In genomic region chr17:88558168-88558842, GRCm38 (mm10) we compare ENCODE assay signal across 9 mouse cellular contexts. TPM values are rescaled to one million over a fixed set of nuclear protein-coding genes. Genes with fewer than 3 reads are reported as not detected.
DNase-seq lines count a peak whose midpoint lies in the region; ATAC-seq and TF ChIP-seq lines count a peak whose summit lies in the region.
"Had no signal": no experiment of that assay in that cellular context is flagged by ENCODE, and none has a peak within 500 bp of the region (broad histone marks: within the 10 kb centered on the region; RNA-seq: fewer than 3 reads in every experiment).

No protein-coding gene starts in this region.

- 0 out of 2 replicates have a peak overlapping the region, but pooled peaks have one; percentile 16 for H3K27ac ChIP-seq in intestine, embryonic 14.5 days (ENCODE audit: low read depth)
- no peak overlapping the region for H3K27ac ChIP-seq in left cerebral cortex, adult 2 months
- 0 out of 2 replicates have a peak overlapping the region, but pooled peaks have one; percentile 26 for H3K27ac ChIP-seq in midbrain, embryonic 16.5 days (ENCODE audit: low read length)

- H3K4me2 ChIP-seq in intestine, embryonic 14.5 days (ENCODE audit: low read length): no peak overlapping the region
- no peak overlapping the region for H3K4me2 ChIP-seq in midbrain, embryonic 16.5 days (ENCODE audit: low read length)

- H3K9ac ChIP-seq in intestine, embryonic 14.5 days (ENCODE audit: low read length): no peak overlapping the region
- no peak overlapping the region for H3K9ac ChIP-seq in midbrain, embryonic 16.5 days (ENCODE audit: low read depth, low read length)

- H3K36me3 ChIP-seq in intestine, embryonic 14.5 days (ENCODE audit: control insufficient read depth, insufficient read depth, low read length): peaks cover 50% of the 10 kb centered on the region
- peaks cover 17% of the 10 kb centered on the region for H3K36me3 ChIP-seq in midbrain, embryonic 16.5 days (ENCODE audit: control insufficient read depth, insufficient read depth, low read length)

- intact Hi-C loops in heart, postnatal 25 days (cut with DNase I): no loop called here
- intact Hi-C loops in left cerebral cortex, adult 2 months (cut with DNase I): loop anchor here (2.0 kb wide), 1 partner anchor 32 kb away; no protein-coding TSS in a partner anchor

- peak; percentile 56; the same call in 1 of the 2 replicates for ATAC-seq in intestine, embryonic 14.5 days (replicated peaks; ENCODE audit: low FRiP score, low TSS enrichment, low read depth)
- peak; percentile 85 for ATAC-seq in midbrain, embryonic 16.5 days

- 31% methylated on average over 13 of the region's 13 CpGs for WGBS in intestine, embryonic 14.5 days
- 32% methylated on average over 13 of the region's 13 CpGs for WGBS in midbrain, embryonic 16.5 days

- peak; percentile 92 for DNase-seq in heart, adult 11 months
- DNase-seq in heart, postnatal 25 days (ENCODE audit: low spot score): no peak
- DNase-seq in cerebellum, adult 9-11 months: peak; percentile 67
- DNase-seq in frontal cortex, adult 2 months (ENCODE audit: extremely low spot score in 1 of 2, low spot score in 1 of 2): peak; percentile 50 to 77
- DNase-seq in intestine, embryonic 14.5 days (ENCODE audit: low spot score): peak; percentile 87
- peak; percentile 43 to 52 for DNase-seq in left cerebral cortex, adult 2 months (ENCODE audit: extremely low spot score in 1 of 2, low spot score in 2 of 2)
- peak; percentile 29 for DNase-seq in testis, postnatal 14 days (ENCODE audit: low spot score)

- peak; percentile 70 for TF ChIP-seq CTCF in left cerebral cortex, adult 2 months (IDR thresholded peaks at IDR 0.05)

- H3K4me3 ChIP-seq in intestine, embryonic 14.5 days (ENCODE audit: low read depth, low read length): no peak overlapping the region
- H3K4me3 ChIP-seq in left cerebral cortex, adult 2 months: no peak overlapping the region
- H3K4me3 ChIP-seq in midbrain, embryonic 16.5 days (ENCODE audit: low read depth, low read length): no peak overlapping the region

- peaks cover 3% of the 10 kb centered on the region for H3K4me1 ChIP-seq in intestine, embryonic 14.5 days (replicated peaks; ENCODE audit: control insufficient read depth, insufficient read depth, low read length)
- H3K4me1 ChIP-seq in midbrain, embryonic 16.5 days (ENCODE audit: control insufficient read depth, insufficient read depth, low read length): peaks cover 3% of the 10 kb centered on the region; the same call in 1 of the 2 replicates

- H3K9me3 ChIP-seq in intestine, embryonic 14.5 days (ENCODE audit: control insufficient read depth, low read length): no peaks in the 10 kb centered on the region
- H3K9me3 ChIP-seq in midbrain, embryonic 16.5 days (replicated peaks; ENCODE audit: control insufficient read depth, low read length, poor library complexity, severe bottlenecking): no peaks in the 10 kb centered on the region

- no peaks in the 10 kb centered on the region for H3K27me3 ChIP-seq in intestine, embryonic 14.5 days (replicated peaks; ENCODE audit: control insufficient read depth, insufficient read depth, low read length)
- no peaks in the 10 kb centered on the region for H3K27me3 ChIP-seq in midbrain, embryonic 16.5 days (ENCODE audit: control insufficient read depth, insufficient read depth, low read depth, low read length)

RNA-seq across cellular contexts. Expression of gene Ppp1r21, which starts 28.4 kb away (rescaled TPM):
- total RNA-seq in heart, postnatal 25 days (2021): 10 to 100 TPM in 1 of 2 experiments, 1 to 10 TPM in 1; 8.4 to 10.2 TPM
- polyA plus RNA-seq in frontal cortex, adult 2 months (2012; rRNA removed): 79.6 and 82.5 TPM in 2 replicates
- polyA plus RNA-seq in intestine, embryonic 14.5 days (2014; fragmentation: Nextera tagmentation; extraction: Ambion mirVana): 29.5 and 30.1 TPM in 2 replicates
- total RNA-seq in left cerebral cortex, adult 2 months (2021): 10 to 100 TPM; 77.3 to 79.5 TPM
- 37.9 and 39.5 TPM in 2 replicates for polyA plus RNA-seq in midbrain, embryonic 16.5 days (2015; fragmentation: Nextera tagmentation; extraction: Ambion mirVana)

RNA-seq across cellular contexts. Expression of gene Ston1, which starts 39.2 kb away (rescaled TPM):
- total RNA-seq in heart, postnatal 25 days (2021): 10 to 100 TPM; 18.5 to 23.7 TPM
- 3.4 and 4.0 TPM in 2 replicates for polyA plus RNA-seq in frontal cortex, adult 2 months (2012; rRNA removed)
- 9.9 and 10.7 TPM in 2 replicates for polyA plus RNA-seq in intestine, embryonic 14.5 days (2014; fragmentation: Nextera tagmentation; extraction: Ambion mirVana)
- 1 to 10 TPM; 6.1 to 7.4 TPM for total RNA-seq in left cerebral cortex, adult 2 months (2021)
- 1.0 and 1.7 TPM in 2 replicates for polyA plus RNA-seq in midbrain, embryonic 16.5 days (2015; fragmentation: Nextera tagmentation; extraction: Ambion mirVana)
- total RNA-seq: hematopoietic stem cell, adult 5-6 weeks had no signal
